Mouse (Mus musculus): Measurements from ENCODE around the gene Aars2.

The Aars2 gene

DNA sequence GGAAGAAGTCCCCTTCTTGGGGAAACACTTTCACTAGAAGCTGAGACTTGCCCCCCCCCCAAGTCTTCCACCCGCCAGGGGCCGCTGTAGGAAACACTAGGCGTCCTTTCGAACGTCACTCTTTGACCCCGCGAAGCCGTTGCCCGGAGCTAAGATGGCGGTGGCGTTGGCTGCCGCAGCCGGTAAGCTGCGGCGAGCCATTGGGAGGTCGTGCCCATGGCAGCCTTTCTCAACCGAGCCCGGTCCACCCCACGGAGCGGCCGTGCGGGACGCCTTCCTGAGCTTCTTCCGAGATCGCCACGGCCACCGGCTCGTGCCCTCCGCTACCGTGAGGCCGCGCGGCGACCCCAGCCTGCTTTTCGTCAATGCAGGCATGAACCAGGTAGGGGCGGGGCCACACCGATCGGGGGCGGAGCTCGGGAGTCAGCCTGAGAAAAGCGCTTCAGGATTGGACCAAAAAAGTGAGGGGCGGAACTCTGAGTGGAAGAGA, at the start of gene Aars2:
Gene Aars2, plus strand, starts transcription at position 142 of the 490 bp plus-strand sequence.
- peak; percentile 92 for DNase-seq

DNA sequence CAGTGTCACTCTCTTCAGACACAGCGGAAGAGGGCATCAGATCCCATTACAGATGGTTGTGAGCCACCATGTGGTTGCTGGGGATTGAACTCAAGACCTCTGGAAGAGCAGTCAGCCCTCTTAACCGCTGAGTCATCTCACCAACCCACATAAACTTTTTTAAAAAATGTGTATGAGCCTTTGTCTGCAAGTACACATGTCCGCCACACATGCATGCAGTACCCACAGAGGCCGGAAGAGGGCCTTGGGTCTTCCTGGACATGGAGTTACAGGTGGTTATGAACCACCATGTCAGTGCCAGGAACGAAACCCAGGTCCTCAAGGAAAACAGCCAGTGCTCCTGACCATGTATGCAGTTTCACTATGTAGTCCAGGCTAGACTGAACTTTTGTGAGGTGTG, 49.2 kb upstream of the Aars2 start:
- DNase-seq: no peak

DNA sequence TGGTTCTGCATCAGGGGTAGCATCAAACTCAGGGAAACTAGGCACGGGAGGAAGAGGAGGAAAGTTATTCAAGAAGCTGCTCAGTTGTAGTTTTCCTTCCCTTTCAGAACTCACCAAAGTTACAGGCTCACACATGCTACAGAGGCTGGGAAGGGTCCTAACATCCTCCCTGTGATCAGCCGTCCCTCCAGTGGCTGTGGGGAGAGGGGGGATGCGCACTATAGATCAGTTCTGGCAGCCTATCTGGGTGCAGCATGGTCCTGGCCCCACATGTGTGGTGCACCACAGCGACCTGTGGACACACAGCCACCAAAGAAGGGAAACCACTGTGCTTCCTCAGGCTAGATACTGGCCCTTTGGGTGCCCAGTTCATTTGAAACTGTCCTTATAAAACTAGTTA, 48.1 kb upstream of the Aars2 start:
- DNase-seq: no peak

DNA sequence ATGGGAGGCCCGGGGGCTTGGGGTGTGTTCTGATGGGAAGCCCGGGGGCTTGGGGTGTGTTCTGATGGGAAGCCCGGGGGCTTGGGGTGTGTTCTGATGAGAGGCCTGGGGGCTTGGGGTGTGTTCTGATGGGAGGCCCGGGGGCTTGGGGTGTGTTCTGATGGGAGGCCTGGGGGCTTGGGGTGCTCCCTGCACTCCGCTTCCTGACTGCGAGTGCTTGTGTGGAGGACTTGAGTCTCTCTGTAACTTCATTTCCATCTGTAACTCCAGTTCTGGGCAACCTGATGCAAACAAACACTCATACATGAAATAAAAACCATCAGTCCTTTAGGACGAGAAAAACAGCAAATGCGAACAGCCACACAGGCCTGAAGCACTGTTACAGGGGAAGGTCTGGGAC, 47.6 kb upstream of the Aars2 start:
- no peak for DNase-seq

DNA sequence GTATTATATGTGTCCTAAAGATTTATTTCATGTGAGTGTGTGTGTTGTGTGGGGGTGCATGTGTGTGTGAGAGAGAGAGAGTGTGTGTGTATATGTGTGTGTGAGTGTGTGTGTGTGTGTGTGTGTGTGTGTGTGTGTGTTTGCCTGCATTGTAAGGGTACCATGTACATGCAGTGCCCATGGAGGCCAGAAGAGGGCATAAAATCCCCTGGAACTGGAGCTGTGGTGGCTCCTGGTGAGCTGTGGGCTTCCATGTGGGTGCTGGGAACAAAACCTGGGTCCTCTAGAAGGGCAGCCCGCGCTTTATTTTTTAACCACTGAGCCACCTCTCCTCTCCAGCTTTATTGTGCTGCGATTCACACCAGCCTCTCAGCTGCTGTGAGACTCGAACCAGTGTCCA, 44.1 kb upstream of the Aars2 start:
- DNase-seq: no peak

DNA sequence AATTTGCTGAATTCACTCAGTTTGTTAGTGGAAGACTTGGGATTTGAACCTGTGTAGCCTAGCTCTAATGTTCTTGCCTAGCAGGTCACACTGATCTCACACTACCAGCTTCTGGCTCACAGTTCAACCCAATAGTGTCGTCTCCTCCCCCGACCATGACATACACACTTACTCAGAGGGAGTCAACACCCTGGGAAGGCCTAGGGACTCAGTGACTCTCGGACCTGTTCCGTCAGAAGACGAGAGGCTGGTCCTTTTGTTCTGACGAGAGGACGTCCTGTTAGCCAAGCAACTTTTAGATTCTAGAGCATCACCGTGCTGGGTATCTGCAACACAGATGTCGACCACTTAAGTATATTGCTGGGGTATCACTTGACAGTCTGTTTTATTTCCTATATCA, 42.4 kb upstream of the Aars2 start:
- no peak for DNase-seq

DNA sequence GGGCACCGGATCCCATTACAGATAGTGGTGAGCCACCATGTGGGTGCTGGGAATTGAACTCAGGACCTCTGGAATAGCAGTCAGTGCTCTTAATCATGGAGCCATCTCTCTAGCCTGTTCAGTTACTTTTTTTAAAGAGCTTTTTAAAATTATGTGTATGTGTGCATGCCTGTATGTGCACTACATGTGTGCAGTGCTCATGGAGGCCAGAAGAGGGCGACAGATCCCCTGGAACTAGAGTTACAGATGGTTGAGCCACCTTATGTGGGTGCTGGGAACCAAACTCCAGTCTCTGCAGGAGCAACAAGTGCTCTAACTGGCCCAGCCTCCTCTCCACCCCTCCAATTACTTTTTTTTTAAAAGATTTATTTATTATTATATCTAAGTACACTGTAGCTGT, 39.9 kb upstream of the Aars2 start:
- no peak for DNase-seq

DNA sequence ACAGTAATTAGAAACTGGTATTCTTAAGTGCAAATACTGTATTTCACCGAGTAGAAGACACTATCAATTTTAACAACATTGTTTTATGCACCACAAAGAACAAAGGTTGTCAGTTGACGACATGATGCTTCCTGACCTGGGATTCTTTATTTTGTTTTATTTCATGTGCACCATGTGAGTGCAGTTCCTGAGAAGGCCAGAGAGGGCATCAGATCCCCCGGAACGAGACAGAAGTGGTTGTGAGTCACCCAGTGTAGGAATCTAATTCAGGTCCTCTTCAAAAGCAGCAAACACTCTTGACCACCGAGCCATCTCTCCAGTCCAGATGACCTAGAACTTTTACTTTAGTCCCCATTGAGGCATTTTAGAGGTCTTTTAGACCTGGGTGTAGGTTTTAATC, 38.3 kb upstream of the Aars2 start:
- DNase-seq: no peak

DNA sequence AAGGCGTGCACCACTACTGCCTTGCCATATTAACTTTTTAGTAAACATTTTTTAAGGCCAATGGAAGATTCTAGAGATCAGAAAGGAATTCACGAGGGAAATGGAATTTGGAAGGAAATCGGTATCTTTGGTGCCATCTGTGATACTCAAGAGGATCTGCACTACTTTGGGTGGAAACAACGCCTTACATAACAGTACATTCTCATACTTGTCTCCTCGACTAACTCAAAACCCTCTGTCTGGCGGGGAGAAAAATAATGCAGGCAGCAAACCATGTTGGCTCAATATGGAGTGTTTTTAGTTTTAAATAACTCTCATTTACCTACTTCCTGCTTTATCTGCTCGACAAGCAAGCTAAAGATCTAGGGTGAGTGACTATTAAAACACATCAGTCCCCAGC, 35.9 kb upstream of the Aars2 start:
- no peak for DNase-seq

DNA sequence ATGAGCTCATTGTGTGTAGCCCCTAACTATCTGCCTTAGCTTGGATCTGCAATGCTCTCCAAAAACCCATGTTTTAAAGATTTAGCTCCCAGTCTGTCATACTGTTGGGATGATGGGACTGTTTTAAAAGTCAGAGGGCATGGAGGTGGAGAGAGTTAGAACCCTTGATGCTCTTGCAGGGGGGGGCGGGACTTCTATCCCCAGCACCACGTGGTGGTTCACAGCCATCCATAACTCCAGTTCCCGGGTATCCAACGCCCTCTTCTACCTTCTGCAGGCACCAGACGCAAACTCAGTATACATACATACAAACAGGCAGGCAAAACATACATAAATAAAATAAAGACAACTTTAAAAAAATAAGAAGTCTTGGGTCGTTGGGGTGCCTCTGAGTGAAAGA, 33.0 kb upstream of the Aars2 start:
- no peak for DNase-seq

DNA sequence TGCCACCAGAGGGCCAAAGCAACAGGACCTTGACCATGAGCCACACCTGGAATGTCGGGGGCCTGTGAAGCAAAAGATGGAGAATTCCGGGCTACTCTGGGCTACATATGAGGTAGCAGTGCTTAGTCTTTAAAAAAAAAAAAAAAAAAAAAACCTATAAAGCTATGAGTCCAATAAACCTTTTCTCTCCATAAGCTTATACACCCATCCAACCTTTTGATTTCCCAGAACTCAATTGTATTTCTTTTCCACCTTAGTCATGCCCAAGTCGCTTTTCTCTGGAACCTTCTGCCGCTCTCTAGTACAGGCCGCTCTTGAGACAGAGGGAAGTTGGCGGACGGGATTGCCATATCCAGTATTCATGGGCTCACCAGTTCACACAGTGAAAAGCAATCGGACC, 32.5 kb upstream of the Aars2 start:
- DNase-seq: no peak

DNA sequence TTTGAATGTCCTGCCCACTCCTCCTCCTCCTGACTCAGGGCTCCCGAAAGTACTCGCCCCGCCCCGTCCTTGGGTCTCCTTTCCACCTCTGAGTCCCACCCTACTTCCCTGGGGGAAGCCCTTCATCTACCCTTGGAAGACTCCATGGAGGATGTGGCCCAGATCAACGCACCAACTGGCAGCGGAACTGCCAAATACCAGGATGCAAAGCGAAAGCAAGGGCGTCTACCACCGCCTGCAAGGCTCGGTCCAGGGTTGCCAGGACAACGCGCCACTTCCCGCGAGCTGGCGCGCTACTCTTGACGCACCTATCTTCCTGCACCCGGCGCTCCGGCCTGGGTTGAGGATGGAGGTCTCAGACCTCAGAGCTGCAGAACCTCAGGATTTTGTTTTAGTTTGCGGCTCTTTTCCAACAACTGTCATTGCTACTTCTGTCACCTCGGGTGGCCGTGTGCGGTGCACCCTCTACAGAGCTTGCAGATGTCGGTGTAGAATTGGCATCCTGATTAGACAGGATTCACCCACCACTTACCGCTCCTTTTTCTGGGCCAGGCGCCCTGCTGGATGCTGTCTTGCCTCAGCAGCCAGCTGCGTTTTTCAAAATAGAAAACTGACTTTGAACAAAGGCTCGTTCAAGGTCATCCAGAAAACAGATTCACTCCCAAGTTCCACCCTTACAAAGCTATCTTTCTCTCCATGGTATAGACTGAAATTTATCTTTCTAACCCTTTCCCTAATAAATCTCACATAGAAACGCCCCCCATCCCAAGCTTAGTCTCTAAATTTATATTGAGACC, 31.8 kb upstream of the Aars2 start, which contains the start of gene Spats1:
Gene Spats1, minus strand, starts transcription at position 747 of the 797 bp plus-strand sequence.
- DNase-seq: peak; percentile 78

DNA sequence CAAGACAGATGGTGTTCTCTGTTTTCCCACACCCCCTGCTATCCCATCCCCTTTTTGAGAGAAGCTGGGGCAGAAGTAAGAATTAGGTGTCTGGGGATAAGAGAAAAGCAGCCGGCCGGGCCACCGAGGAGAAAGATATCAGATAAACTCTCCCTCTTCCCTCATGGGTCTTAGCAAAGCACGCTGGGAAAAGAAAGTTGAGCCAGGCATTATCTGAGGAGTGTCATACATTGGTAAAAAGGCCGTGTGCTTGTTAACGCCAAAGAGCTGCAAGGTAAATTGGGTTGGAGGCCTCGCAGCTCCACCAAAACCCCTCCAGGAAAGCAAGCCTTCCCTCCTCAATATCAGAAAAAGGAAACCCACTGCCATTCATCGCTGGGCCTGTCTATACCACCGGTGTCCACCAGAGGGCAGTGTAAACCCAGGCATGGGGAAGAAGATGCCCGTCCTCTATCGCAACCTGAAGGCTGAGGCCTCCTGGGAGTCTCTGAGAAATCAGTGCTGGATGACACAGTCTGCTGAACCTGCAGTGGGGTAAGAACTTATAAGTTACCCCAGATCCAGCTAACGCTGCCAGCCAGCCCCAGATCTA, 28.3 kb upstream of the Aars2 start:
- peak; percentile 83 for DNase-seq

DNA sequence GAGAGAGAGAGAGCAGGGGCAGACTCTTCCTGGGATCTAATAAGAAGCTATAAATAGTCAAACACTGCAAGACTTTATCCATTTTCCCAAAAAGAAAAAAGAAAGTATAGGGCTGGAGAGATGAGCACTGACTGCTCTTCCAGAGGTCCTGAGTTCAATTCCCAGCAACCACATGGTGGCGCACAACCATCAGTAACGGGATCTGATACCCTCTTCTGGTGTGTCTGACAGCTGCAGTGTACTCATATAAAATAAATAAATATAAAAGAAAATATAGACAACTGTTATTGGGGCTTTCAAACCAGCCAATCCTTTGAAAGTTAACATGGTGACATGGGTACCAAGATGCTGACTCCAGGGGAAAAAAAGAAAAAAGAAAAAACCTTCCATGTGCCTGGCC, 26.2 kb upstream of the Aars2 start:
- DNase-seq: no peak

DNA sequence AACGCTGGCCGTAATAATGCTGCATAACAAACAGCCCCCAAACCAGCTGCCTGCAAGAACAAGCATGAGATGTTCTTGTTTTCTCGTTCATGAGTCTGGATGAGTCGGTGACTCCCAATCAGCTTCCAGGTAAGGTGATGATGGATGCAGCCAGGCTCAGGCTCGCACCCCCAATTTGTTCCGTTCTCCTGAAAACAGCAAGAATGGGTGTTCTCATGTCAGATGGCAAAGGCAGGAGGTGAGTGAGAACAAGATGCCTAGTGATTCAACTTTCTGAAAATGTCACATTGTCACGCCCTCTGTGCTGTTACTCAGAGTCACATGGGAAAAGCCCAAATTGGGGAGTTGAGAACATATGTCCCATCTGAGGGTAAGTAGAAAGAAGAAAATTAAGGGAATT, 21.1 kb upstream of the Aars2 start:
- DNase-seq: no peak

DNA sequence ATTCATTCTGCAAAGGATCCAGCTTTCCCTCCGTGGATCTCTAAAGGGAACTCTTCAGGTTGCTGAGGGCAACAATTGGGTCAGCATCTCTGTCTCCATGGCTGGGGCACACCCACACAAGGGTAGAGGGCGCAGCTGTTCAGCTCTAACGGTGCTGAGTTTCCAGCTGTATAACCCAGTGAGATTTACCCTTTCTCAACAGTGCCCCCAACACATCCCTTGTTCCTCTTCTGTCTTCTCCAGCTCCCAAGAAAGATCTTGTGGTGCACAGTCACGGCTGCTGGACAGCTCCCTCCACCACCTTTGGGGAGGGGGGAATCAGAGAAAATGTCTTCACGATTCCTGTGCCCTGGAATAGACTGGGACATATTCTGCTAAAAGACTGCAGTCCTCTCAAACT, 19.4 kb upstream of the Aars2 start:
- no peak for DNase-seq

DNA sequence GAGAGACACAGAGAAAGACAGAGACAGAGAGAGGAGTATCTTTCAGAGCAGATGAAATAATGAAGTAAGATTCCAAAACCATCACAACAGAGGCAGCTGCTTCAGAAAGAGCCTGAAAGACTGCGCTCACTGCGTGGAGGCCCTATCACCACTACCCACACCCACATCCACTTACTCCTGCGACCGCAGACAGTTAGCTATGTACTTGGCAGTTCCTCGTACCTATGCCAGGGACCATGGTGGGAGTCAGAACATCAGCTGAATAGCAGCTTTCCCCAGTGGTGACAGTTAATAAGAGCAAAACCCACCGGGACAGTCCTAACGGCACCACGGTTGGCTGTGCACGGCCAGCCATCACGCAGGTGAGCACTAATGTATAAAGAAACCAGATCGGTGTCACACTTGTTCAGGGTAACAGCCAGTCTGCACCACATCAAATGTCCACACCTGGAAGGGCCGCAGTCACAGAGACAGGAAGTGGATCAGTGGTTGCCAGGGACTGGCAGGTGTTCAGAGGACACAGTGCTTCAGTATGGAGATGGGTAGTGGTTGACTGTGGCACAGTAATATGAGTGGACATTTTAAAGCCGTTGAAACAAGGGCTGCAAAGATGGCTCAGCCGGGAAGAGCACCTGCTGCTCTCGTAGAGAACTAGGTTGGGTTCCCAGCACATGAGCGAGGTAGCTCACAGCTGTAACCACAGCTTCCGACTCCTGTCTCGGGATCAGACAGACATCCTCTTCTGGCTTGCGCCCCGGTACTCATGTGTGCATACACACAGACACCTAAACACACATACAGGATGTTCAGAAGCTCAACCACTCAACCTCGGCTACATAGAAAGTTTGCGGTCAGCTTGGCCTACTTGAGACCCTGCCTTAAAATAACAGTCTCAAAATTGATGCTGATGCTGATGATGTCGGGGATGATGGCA, 18.1 kb upstream of the Aars2 start:
- DNase-seq: no peak

DNA sequence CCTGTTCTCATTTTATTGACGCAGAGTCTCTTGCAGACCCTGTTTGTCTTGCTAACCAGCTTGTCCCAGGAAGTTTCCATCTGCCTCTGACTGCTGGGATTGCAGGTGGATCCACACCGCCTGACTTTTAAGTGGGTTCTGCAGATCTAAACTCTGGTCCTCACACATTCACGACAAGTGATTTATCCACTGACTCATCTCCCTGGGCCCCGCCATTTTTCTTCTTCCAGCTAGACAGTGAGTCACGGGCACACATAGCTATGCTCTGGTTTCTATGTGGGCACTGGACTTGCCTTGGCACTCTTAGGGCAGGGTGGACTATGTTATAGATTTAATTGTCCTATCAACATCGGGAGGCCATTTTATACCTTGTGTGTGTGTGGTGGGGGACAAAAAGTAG, 16.9 kb upstream of the Aars2 start:
- DNase-seq: no peak

DNA sequence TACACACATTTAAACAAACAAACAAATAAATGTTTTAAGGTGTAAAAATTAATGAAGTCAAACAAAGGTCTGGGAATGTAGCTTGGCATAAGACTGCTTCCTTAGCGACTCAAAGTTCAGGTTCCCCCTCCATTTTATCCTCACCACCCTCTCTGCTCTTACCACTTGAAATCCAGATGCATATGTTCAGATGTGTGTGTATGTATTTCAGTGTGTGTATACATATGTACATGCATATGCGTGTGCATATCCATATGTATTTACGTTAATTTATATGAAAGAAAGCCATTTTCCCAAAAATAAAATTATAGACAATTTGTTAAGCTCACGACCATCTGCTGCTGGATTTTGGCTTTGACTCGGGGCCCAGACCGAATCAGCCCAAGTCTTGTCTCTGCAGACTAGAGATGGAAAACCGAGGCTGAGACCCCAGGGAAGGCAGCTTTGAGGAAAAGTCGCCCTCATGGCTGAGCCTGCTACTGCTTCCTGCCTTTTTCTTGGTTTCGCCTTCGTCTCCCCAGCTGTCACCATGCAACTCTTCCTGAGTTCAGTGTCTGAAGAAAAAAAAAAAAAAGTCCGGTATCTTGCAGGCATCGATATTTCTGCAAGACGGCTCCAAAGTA, 16.0 kb upstream of the Aars2 start:
- no peak for DNase-seq

DNA sequence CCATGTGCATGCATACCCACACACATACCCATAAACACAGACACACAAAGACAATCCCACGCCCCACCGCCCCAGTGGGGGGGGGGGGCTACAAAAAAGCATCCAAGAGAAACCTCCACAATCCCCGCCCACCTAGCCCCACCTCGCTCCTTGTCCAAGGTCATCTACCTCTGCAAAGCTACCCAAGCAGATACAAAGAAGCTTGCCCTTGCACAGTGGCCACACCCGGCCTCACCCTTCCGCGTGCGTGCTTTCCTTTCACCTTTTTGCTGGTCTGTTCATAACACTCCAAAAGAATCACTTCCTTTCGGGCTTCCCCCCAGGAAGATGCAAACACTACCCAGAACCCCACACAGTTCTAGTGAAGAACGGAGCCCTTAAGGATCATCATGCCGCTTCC, 11.2 kb upstream of the Aars2 start:
- no peak for DNase-seq

DNA sequence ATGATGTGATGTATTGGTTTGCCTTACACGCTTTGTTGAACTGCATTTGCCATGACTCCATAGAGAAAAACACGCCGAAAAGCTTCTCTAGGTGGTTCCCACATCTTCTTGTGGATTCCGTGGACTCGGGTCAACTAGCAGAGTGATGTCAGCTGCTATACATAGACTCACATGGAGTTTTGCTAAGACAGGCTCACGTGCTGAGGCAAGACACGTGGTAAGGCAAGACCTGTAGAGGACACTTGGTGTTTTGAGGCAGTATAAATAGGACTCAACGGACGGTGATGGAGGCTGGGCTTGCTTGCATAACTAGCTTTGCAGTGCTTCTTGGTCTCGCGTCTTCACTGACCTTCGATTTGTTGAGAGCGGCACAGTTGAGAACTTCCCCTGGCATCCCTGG, 8.2 kb upstream of the Aars2 start:
- DNase-seq: no peak

DNA sequence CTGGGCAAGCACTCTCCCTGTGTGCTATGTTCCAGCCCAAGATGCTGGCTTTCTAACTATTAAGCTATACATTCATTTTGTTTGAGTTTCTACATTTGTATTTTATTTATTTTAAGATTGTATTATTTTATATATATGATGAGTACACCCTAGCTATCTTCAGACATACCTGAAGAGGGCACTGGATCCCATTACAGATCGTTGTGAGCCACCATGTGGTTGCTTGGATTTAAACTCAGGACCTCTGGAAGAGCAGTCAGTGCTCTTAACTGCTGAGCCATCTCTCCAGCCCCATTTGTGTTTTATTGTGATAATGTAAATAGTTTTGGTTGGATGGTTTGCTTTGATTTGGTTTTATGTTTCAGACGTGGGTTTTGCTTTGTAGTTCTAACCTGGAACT, 7.1 kb upstream of the Aars2 start:
- no peak for DNase-seq

DNA sequence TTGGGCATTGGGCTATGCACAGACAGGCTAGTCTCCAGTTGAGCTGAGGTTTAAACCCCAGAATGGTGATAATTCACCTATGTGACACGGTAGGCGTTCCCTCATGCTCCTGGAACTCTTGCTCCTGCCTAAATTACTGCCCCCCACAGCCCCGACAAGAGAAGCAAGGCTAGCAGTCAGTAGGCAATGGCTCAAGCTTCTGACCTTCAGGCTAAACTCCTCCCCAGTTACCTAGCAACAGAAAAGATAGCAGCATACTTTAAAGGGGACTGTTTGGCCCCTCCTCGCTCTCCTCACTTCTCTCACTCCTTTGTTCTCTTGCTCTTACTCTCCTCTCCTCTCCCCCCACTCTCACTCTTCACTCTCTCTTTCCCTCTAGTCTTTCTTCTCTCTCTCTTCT, 5.7 kb upstream of the Aars2 start:
- no peak for DNase-seq
